9 mouse cellular contexts compared by ENCODE assay signal in the genomic region with DNA sequence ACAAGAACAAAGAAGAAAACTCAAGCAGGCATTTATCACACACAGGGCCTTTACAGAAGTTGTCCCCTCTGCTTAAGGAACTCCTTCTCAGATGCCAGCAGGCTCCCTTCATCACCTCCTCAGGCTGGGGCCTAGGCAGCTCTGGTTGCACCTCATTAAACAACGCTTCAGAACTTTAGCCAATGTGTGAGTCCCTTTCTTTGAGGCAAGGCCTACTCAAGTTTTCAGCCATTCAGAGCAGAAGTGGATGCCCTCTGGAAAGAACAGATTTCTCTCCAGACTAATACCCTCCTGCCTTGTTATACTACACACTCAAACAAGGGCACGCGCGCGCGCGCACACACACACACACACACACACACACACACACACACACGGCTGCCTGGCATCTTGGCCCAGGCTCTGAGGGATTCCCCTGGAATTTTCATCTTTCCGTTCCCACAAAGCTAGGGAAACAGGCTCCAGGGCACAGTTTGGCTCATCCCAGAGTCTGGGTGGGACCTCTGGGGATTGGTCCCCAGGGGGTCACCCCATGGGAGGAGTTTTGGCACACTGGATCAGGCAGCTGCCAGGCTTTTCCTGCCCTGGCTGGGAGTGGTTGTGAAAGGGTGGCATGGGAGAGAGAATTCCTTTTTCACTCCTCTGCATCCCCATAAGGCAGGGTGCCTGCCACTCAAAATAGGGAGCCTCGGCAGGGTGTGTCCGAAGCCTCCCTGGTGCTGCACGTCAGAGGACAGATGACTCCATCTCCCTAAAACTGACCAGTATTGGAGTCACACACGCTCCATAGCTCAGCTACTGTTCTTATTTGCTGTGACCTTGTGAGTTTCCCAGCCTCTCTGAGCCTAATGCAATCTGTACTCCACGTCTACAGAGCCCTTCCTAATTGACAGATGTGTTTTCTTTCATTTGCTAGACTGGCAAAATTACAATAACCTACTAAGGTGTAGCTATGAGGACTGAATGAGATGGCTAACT. TPM values are rescaled to one million over a fixed set of nuclear protein-coding genes. Genes with fewer than 3 reads are reported as not detected.
DNase-seq lines count a peak whose midpoint lies in the region; ATAC-seq and TF ChIP-seq lines count a peak whose summit lies in the region.
"Had no signal": no experiment of that assay in that cellular context is flagged by ENCODE, and none has a peak within 500 bp of the region (broad histone marks: within the 10 kb centered on the region; RNA-seq: fewer than 3 reads in every experiment).

No protein-coding gene starts in this region.

- H3K4me3 ChIP-seq in hindbrain, embryonic 10.5 days, result no peak overlapping the region
- no peak overlapping the region for H3K4me3 ChIP-seq in hindbrain, embryonic 11.5 days (ENCODE audit: low read depth, low read length)
- no peak overlapping the region for H3K4me3 ChIP-seq in embryonic facial prominence, embryonic 12.5 days
- H3K4me3 ChIP-seq in hindbrain, embryonic 16.5 days (ENCODE audit: low read length), result no peak overlapping the region
- H3K4me3 ChIP-seq in lung, postnatal 0 days (ENCODE audit: low read depth, low read length), result no peak overlapping the region

- no peaks in the 10 kb centered on the region for H3K27me3 ChIP-seq in hindbrain, embryonic 10.5 days (ENCODE audit: insufficient read depth, poor library complexity, severe bottlenecking)
- H3K27me3 ChIP-seq in hindbrain, embryonic 11.5 days (ENCODE audit: control insufficient read depth, insufficient read depth, low read length), result no peaks in the 10 kb centered on the region
- H3K27me3 ChIP-seq in embryonic facial prominence, embryonic 12.5 days, result no peaks in the 10 kb centered on the region
- no peaks in the 10 kb centered on the region for H3K27me3 ChIP-seq in hindbrain, embryonic 16.5 days (replicated peaks; ENCODE audit: control insufficient read depth, insufficient read depth, low read length)
- no peaks in the 10 kb centered on the region for H3K27me3 ChIP-seq in lung, postnatal 0 days (replicated peaks; ENCODE audit: insufficient read depth, low read length)

- ATAC-seq in hindbrain, embryonic 11.5 days (ENCODE audit: low FRiP score), result no peak
- ATAC-seq in embryonic facial prominence, embryonic 12.5 days (ENCODE audit: insufficient number of reproducible peaks, insufficient read depth, low FRiP score, low TSS enrichment), result no peak
- ATAC-seq in hindbrain, embryonic 16.5 days, result peak; percentile 78
- peak; percentile 75 for ATAC-seq in lung, postnatal 0 days
- ATAC-seq in megakaryocyte-erythroid progenitor cell, adult 5-6 weeks (replicated peaks; ENCODE audit: low FRiP score, low TSS enrichment, poor library complexity, severe bottlenecking), result no peak

- no peak for DNase-seq in hindbrain, embryonic 10.5 days (ENCODE audit: low spot score)
- DNase-seq in hindbrain, embryonic 11.5 days (ENCODE audit: low spot score), result no peak
- peak; percentile 17 for DNase-seq in ES-CJ7 (ENCODE audit: low read depth, low spot score)
- DNase-seq in lung, postnatal 0 days (ENCODE audit: low spot score), result peak; percentile 82
- no peak for DNase-seq in thymus, postnatal 25 days

- H3K4me2 ChIP-seq in hindbrain, embryonic 11.5 days (replicated peaks; ENCODE audit: low read depth, low read length), result no peak overlapping the region
- no peak overlapping the region for H3K4me2 ChIP-seq in embryonic facial prominence, embryonic 12.5 days (replicated peaks)
- H3K4me2 ChIP-seq in hindbrain, embryonic 16.5 days (ENCODE audit: low read length), result no peak overlapping the region
- no peak overlapping the region for H3K4me2 ChIP-seq in lung, postnatal 0 days (replicated peaks; ENCODE audit: low read depth, low read length)

- no peaks in the 10 kb centered on the region for H3K9me3 ChIP-seq in hindbrain, embryonic 10.5 days
- H3K9me3 ChIP-seq in hindbrain, embryonic 11.5 days (ENCODE audit: control insufficient read depth, low read length), result no peaks in the 10 kb centered on the region
- H3K9me3 ChIP-seq in embryonic facial prominence, embryonic 12.5 days, result no peaks in the 10 kb centered on the region
- H3K9me3 ChIP-seq in hindbrain, embryonic 16.5 days (ENCODE audit: control insufficient read depth, low read length), result no peaks in the 10 kb centered on the region
- no peaks in the 10 kb centered on the region for H3K9me3 ChIP-seq in lung, postnatal 0 days (ENCODE audit: low read length)

- peak overlapping the region; percentile 40; the same call in 1 of the 2 replicates for H3K27ac ChIP-seq in hindbrain, embryonic 10.5 days
- no peak overlapping the region for H3K27ac ChIP-seq in hindbrain, embryonic 11.5 days (ENCODE audit: low read depth, low read length)
- H3K27ac ChIP-seq in embryonic facial prominence, embryonic 12.5 days, result peak overlapping the region; percentile 47; the same call in 1 of the 2 replicates
- peak overlapping the region; percentile 61 for H3K27ac ChIP-seq in hindbrain, embryonic 16.5 days (ENCODE audit: low read depth, low read length)
- peak overlapping the region; percentile 74 for H3K27ac ChIP-seq in lung, postnatal 0 days (ENCODE audit: low read length)

- H3K9ac ChIP-seq in hindbrain, embryonic 11.5 days (ENCODE audit: low read depth, low read length), result no peak overlapping the region
- H3K9ac ChIP-seq in embryonic facial prominence, embryonic 12.5 days, result no peak overlapping the region
- H3K9ac ChIP-seq in hindbrain, embryonic 16.5 days (ENCODE audit: low read depth, low read length), result no peak overlapping the region
- H3K9ac ChIP-seq in lung, postnatal 0 days (replicated peaks; ENCODE audit: low read depth), result 0 out of 2 replicates have a peak overlapping the region, but pooled peaks have one; percentile 19

- peaks cover 24% of the 10 kb centered on the region for H3K4me1 ChIP-seq in hindbrain, embryonic 10.5 days (replicated peaks)
- H3K4me1 ChIP-seq in hindbrain, embryonic 11.5 days (replicated peaks; ENCODE audit: control insufficient read depth, insufficient read depth, low read length), result no peaks in the 10 kb centered on the region
- H3K4me1 ChIP-seq in embryonic facial prominence, embryonic 12.5 days, result 0 out of 2 replicates have a peak, but pooled peaks cover 15% of the 10 kb centered on the region
- H3K4me1 ChIP-seq in hindbrain, embryonic 16.5 days (ENCODE audit: control insufficient read depth, insufficient read depth, low read depth, low read length), result peaks cover 2% of the 10 kb centered on the region; the same call in 1 of the 2 replicates
- peaks cover 14% of the 10 kb centered on the region for H3K4me1 ChIP-seq in lung, postnatal 0 days (ENCODE audit: insufficient read depth, low read depth, low read length)

- 0 out of 2 replicates have a peak, but pooled peaks have one; percentile 59 for TF ChIP-seq EP300 in lung, postnatal 0 days (IDR thresholded peaks at IDR 0.05)

- no peak for TF ChIP-seq CTCF in lung, postnatal 0 days (IDR thresholded peaks at IDR 0.05)

- WGBS in hindbrain, embryonic 10.5 days, result 77% methylated on average over 14 of the region's 14 CpGs
- 78% methylated on average over 14 of the region's 14 CpGs for WGBS in hindbrain, embryonic 11.5 days
- WGBS in embryonic facial prominence, embryonic 12.5 days, result 81% methylated on average over 14 of the region's 14 CpGs
- 71% methylated on average over 14 of the region's 14 CpGs for WGBS in hindbrain, embryonic 16.5 days
- 51% methylated on average over 14 of the region's 14 CpGs for WGBS in lung, postnatal 0 days

- no peaks in the 10 kb centered on the region for H3K36me3 ChIP-seq in hindbrain, embryonic 10.5 days
- no peaks in the 10 kb centered on the region for H3K36me3 ChIP-seq in hindbrain, embryonic 11.5 days (ENCODE audit: control insufficient read depth, insufficient read depth, low read length)
- no peaks in the 10 kb centered on the region for H3K36me3 ChIP-seq in embryonic facial prominence, embryonic 12.5 days
- H3K36me3 ChIP-seq in hindbrain, embryonic 16.5 days (ENCODE audit: control insufficient read depth, insufficient read depth, low read length), result no peaks in the 10 kb centered on the region
- no peaks in the 10 kb centered on the region for H3K36me3 ChIP-seq in lung, postnatal 0 days (ENCODE audit: insufficient read depth, low read length)

RNA-seq across cellular contexts. Expression of a gene that starts 28.8 kb away (rescaled TPM):
- polyA plus RNA-seq in hindbrain, embryonic 10.5 days (2016; fragmentation: Nextera tagmentation; extraction: Ambion mirVana), result 0.11 and 0.16 TPM in 2 replicates
- 0.13 and 0.15 TPM in 2 replicates for polyA plus RNA-seq in hindbrain, embryonic 11.5 days (2014; fragmentation: Nextera tagmentation; extraction: Ambion mirVana)
- polyA plus RNA-seq in embryonic facial prominence, embryonic 12.5 days (2016; fragmentation: Nextera tagmentation; extraction: Ambion mirVana), result not detected in 2 replicates
- polyA plus RNA-seq in hindbrain, embryonic 16.5 days (2015; fragmentation: Nextera tagmentation; extraction: Ambion mirVana), result 20.7 and 27.5 TPM in 2 replicates
- 9.9 and 11.7 TPM in 2 replicates for polyA plus RNA-seq in lung, postnatal 0 days (2015; fragmentation: Nextera tagmentation; extraction: Ambion mirVana)
- total RNA-seq in megakaryocyte-erythroid progenitor cell, adult 5-6 weeks (2014; fragmentation: Nextera tagmentation), result not detected in 2 replicates
- 0.19 TPM in 1 of 2 replicates, not detected in the other for total RNA-seq in megakaryocyte-erythroid progenitor cell, adult 5-6 weeks (2017)
- total RNA-seq: heart, adult 18-20 months had no signal

RNA-seq across cellular contexts. Expression of a gene that starts 45.2 kb away (rescaled TPM):
- polyA plus RNA-seq in hindbrain, embryonic 10.5 days (2016; fragmentation: Nextera tagmentation; extraction: Ambion mirVana), result 73.5 and 77.1 TPM in 2 replicates
- polyA plus RNA-seq in hindbrain, embryonic 11.5 days (2014; fragmentation: Nextera tagmentation; extraction: Ambion mirVana), result 58.5 and 66.2 TPM in 2 replicates
- polyA plus RNA-seq in embryonic facial prominence, embryonic 12.5 days (2016; fragmentation: Nextera tagmentation; extraction: Ambion mirVana), result 61.8 and 68.7 TPM in 2 replicates
- 46.3 and 54.1 TPM in 2 replicates for polyA plus RNA-seq in hindbrain, embryonic 16.5 days (2015; fragmentation: Nextera tagmentation; extraction: Ambion mirVana)
- polyA plus RNA-seq in lung, postnatal 0 days (2015; fragmentation: Nextera tagmentation; extraction: Ambion mirVana), result 31.2 and 31.6 TPM in 2 replicates
- 39.1 and 51.6 TPM in 2 replicates for total RNA-seq in megakaryocyte-erythroid progenitor cell, adult 5-6 weeks (2014; fragmentation: Nextera tagmentation)
- 46.8 and 51.8 TPM in 2 replicates for total RNA-seq in megakaryocyte-erythroid progenitor cell, adult 5-6 weeks (2017)

RNA-seq across cellular contexts. Expression of a gene that starts 52.8 kb away (rescaled TPM):
- polyA plus RNA-seq in hindbrain, embryonic 10.5 days (2016; fragmentation: Nextera tagmentation; extraction: Ambion mirVana), result 3.2 and 3.6 TPM in 2 replicates
- polyA plus RNA-seq in hindbrain, embryonic 11.5 days (2014; fragmentation: Nextera tagmentation; extraction: Ambion mirVana), result 2.6 and 3.6 TPM in 2 replicates
- 8.7 and 9.5 TPM in 2 replicates for polyA plus RNA-seq in embryonic facial prominence, embryonic 12.5 days (2016; fragmentation: Nextera tagmentation; extraction: Ambion mirVana)
- 22.3 and 24.5 TPM in 2 replicates for polyA plus RNA-seq in hindbrain, embryonic 16.5 days (2015; fragmentation: Nextera tagmentation; extraction: Ambion mirVana)
- 584 and 640 TPM in 2 replicates for polyA plus RNA-seq in lung, postnatal 0 days (2015; fragmentation: Nextera tagmentation; extraction: Ambion mirVana)
- total RNA-seq in megakaryocyte-erythroid progenitor cell, adult 5-6 weeks (2014; fragmentation: Nextera tagmentation), result not detected in 2 replicates
- not detected in 2 replicates for total RNA-seq in megakaryocyte-erythroid progenitor cell, adult 5-6 weeks (2017)

Comparison
In these comparisons a context has a peak if more than half of its experiments do, and no peak if none do; other contexts are left out.
1. ATAC-seq: peak in hindbrain, embryonic 16.5 days (single experiment) and lung, postnatal 0 days (single experiment); none in hindbrain, embryonic 11.5 days (single experiment), embryonic facial prominence, embryonic 12.5 days (single experiment) and megakaryocyte-erythroid progenitor cell, adult 5-6 weeks (single experiment).
2. DNase-seq: peak in ES-CJ7 (single experiment) and lung, postnatal 0 days (single experiment); none in hindbrain, embryonic 10.5 days (single experiment), hindbrain, embryonic 11.5 days (single experiment) and thymus, postnatal 25 days (single experiment).
3. RNA of a gene that starts 52.8 kb away (polyA plus RNA-seq): 584 to 640 TPM in lung, postnatal 0 days; 22.3 to 24.5 TPM in hindbrain, embryonic 16.5 days, 8.7 to 9.5 TPM in embryonic facial prominence, embryonic 12.5 days, 2.6 to 3.6 TPM in hindbrain, embryonic 11.5 days and 3.2 to 3.6 TPM in hindbrain, embryonic 10.5 days; every median in the first group is over 10 times any median in the second.